Mouse (Mus musculus) c-Kit-negative CD71-positive TER-119-positive erythroid progenitor cells, embryonic 14.5 days (primary cell): ENCODE measurements at regions not wholly inside any gene's neighbourhood (a gene's known extent, or its start where the extent isn't known, plus 50 kb on each side); places are given as distances from the start of the nearest gene placed in this dataset.
A peak's percentile ranks its signal among the peaks of the same experiment; 100 is the strongest.
"Not testable (repeated sequence)": the region's sequence is repeated elsewhere in the genome, so short reads cannot be mapped to it uniquely, and the experiment has no call there.

Source experiments
- DNase-seq: peaks from one replicate; pipeline ENCODE4 v3.0.0-alpha.2; 2013; ENCODE audit warnings: low read depth, low spot score

- DNase-seq: no peak
These were observed 1149.0 kb downstream of the 9330182O14Rik start for GRCm38 (mm10) chr15:41283199-41283598.

- DNase-seq: no peak
These were observed 1152.7 kb downstream of the 9330182O14Rik start for GRCm38 (mm10) chr15:41286809-41287413.

- DNase-seq: no peak
These were observed 1163.3 kb downstream of the 9330182O14Rik start for GRCm38 (mm10) chr15:41297419-41297818.

GRCm38 (mm10) chr15:41306638-41307037 is 1172.5 kb downstream of the 9330182O14Rik start:
- no peak for DNase-seq

GRCm38 (mm10) chr15:41311728-41312320 is 1177.7 kb downstream of the 9330182O14Rik start:
- no peak for DNase-seq

GRCm38 (mm10) chr15:41314916-41315315 is 1180.8 kb downstream of the 9330182O14Rik start:
- DNase-seq: no peak

GRCm38 (mm10) chr15:41325633-41326252 is 1191.6 kb downstream of the 9330182O14Rik start:
- no peak for DNase-seq

GRCm38 (mm10) chr15:41329286-41329685 is 1195.1 kb downstream of the 9330182O14Rik start:
- peak; percentile 55 for DNase-seq

- DNase-seq: no peak
These were observed 1195.9 kb downstream of the 9330182O14Rik start for GRCm38 (mm10) chr15:41330085-41330484.

GRCm38 (mm10) chr15:41332451-41332850 is 1198.3 kb downstream of the 9330182O14Rik start:
- no peak for DNase-seq

- no peak for DNase-seq
These were observed 1199.0 kb downstream of the 9330182O14Rik start for GRCm38 (mm10) chr15:41333165-41333564.

- DNase-seq: not testable (repeated sequence)
These were observed 1206.5 kb downstream of the 9330182O14Rik start for GRCm38 (mm10) chr15:41340621-41341020.

- DNase-seq: no peak
These were observed 1211.4 kb downstream of the 9330182O14Rik start for GRCm38 (mm10) chr15:41345554-41345953.

- DNase-seq: no peak
These were observed 1213.1 kb downstream of the 9330182O14Rik start for GRCm38 (mm10) chr15:41347221-41347620.

- no peak for DNase-seq
These were observed 1218.0 kb downstream of the 9330182O14Rik start for GRCm38 (mm10) chr15:41352129-41352528.

- no peak for DNase-seq
These were observed 1225.1 kb downstream of the 9330182O14Rik start for GRCm38 (mm10) chr15:41359276-41359675.

GRCm38 (mm10) chr15:41374669-41375068 is 1240.5 kb downstream of the 9330182O14Rik start:
- no peak for DNase-seq

- DNase-seq: no peak
These were observed 1241.7 kb downstream of the 9330182O14Rik start for GRCm38 (mm10) chr15:41375906-41376305.

- DNase-seq: no peak
These were observed 1245.5 kb downstream of the 9330182O14Rik start for GRCm38 (mm10) chr15:41379637-41380036.

GRCm38 (mm10) chr15:41380429-41380828 is 1246.3 kb downstream of the 9330182O14Rik start:
- DNase-seq: no peak

- no peak for DNase-seq
These were observed 1256.5 kb downstream of the 9330182O14Rik start for GRCm38 (mm10) chr15:41390699-41391098.
